Mouse (Mus musculus) liver, postnatal 0 days (tissue): ENCODE results near the gene Ercc1. TPM values are rescaled to one million over a fixed set of nuclear protein-coding genes. Genes with fewer than 3 reads are reported as not detected.

Experiments used
- ATAC-seq: fragments of 200-750 bp; cut with Nextera tagmentation; 2 replicates; pipeline ENCODE4 v1.8.0; 2017; ENCODE audit warnings: mild to moderate bottlenecking, moderate library complexity
- DNase-seq: peaks from one replicate; pipeline ENCODE4 v3.0.0-alpha.2; 2016
- H3K27ac ChIP-seq: fragments of 300-500 bp; sonication (generic); 2 replicates; pipeline ENCODE4 v1.5.1; 2014; ENCODE audit warnings: antibody characterized with exemption, moderate library complexity, mild to moderate bottlenecking, low read depth
- H3K27me3 ChIP-seq: fragments of 300-500 bp; sonication (generic); 2 replicates; pipeline ENCODE4 v1.6.1; 2014; ENCODE audit warnings: low read length, control low read depth, mixed read lengths; ENCODE audit not compliant: insufficient read depth
- H3K36me3 ChIP-seq: fragments of 300-500 bp; sonication (generic); replicated peaks from 2 replicates; pipeline ENCODE4 v1.6.1; 2014; ENCODE audit warnings: mild to moderate bottlenecking, control low read depth, low read length, moderate library complexity, mixed read lengths; ENCODE audit not compliant: insufficient read depth
- H3K4me1 ChIP-seq: fragments of 300-500 bp; sonication (generic); 2 replicates; pipeline ENCODE4 v1.6.1; 2014; ENCODE audit warnings: antibody characterized with exemption, mild to moderate bottlenecking, control low read depth; ENCODE audit not compliant: insufficient read depth
- H3K4me2 ChIP-seq: fragments of 300-500 bp; sonication (generic); 2 replicates; pipeline ENCODE4 v1.6.1; 2014; ENCODE audit warnings: low read depth, mild to moderate bottlenecking, low read length, moderate library complexity, mixed read lengths
- H3K4me3 ChIP-seq: fragments of 300-500 bp; sonication (generic); 2 replicates; pipeline ENCODE4 v1.5.1; 2014; ENCODE audit warnings: low read depth, low read length
- H3K9ac ChIP-seq: fragments of 300-500 bp; sonication (generic); replicated peaks from 2 replicates; pipeline ENCODE4 v1.6.1; 2014; ENCODE audit warnings: mild to moderate bottlenecking, moderate library complexity
- H3K9me3 ChIP-seq: fragments of 300-500 bp; sonication (generic); 2 replicates; pipeline ENCODE4 v1.6.1; 2016; ENCODE audit warnings: mild to moderate bottlenecking, control low read depth, low read length, mixed read lengths
- CTCF ChIP-seq: sonication (generic); IDR thresholded peaks from 2 replicates; pipeline ENCODE4 v1.5.1; 2016; ENCODE audit warnings: antibody characterized with exemption, low read depth
- EP300 ChIP-seq: IDR thresholded peaks from 2 replicates; pipeline ENCODE4 v1.6.1; 2016; ENCODE audit warnings: antibody characterized with exemption, low read depth, mild to moderate bottlenecking
- WGBS: fragments of 180-500 bp; shearing (Covaris S2); extraction: QIAGEN DNeasy Blood & Tissue Kit; methylation state at CpG from one replicate; pipeline ENCODE4 v1.1.7; 2014; ENCODE audit not compliant: insufficient replicate concordance; 5-methylcytosine and 5-hydroxymethylcytosine counted together
- polyA plus RNA-seq: library from polyadenylated mRNA; unstranded; fragments of >200 nt; fragmentation: Nextera tagmentation; extraction: Ambion mirVana; gene quantifications from 2 replicates; pipeline ENCODE4 v1.2.1, GENCODE M21; 2015

Ercc1 gene
- polyA plus RNA-seq, 1 experiment from 2014 or later, result 9.8 TPM

- 5% methylated on average over 48 of the region's 48 CpGs for WGBS
Measured at GRCm38 (mm10) chr7:19381377-19382165, 37.0 kb downstream of the Ercc1 start, which contains the start of gene Ercc2. Ercc2 (plus strand) TSS chr7:19382010.

GRCm38 (mm10) chr7:19382166-19382541, 37.6 kb downstream of the Ercc1 start:
- no peak for TF ChIP-seq EP300
- 0 out of 2 replicates have a peak, but pooled peaks have one; percentile 8 for TF ChIP-seq CTCF
- Histone ChIP-seq H3K27me3 (no peaks in the 10 kb centered on the region), H3K36me3 (peaks cover 19% of the 10 kb centered on the region), H3K9ac (peak overlapping the region; percentile 76), H3K27ac (no peak overlapping the region; the same call in 1 of the 2 replicates), H3K9me3 (no peaks in the 10 kb centered on the region), H3K4me3 (peak overlapping the region; percentile 83), H3K4me1 (peaks cover 10% of the 10 kb centered on the region), H3K4me2 (peak overlapping the region; percentile 86)
- no peak for DNase-seq
- under 1% methylated on average over 32 of the region's 37 CpGs for WGBS
- peak; percentile 75 for ATAC-seq

More at GRCm38 (mm10) chr7:19381377-19382165, 37.0 kb downstream of the Ercc1 start, which contains the start of gene Ercc2:
- peaks cover 13% of the 10 kb centered on the region for H3K36me3 ChIP-seq
- peaks cover 10% of the 10 kb centered on the region for H3K4me1 ChIP-seq
- ATAC-seq (peak; percentile 99), DNase-seq (peak; percentile 99)
- H3K27ac ChIP-seq, result no peak within 1 kb of the TSS; the same call in 1 of the 2 replicates
- H3K9ac ChIP-seq, result peak within 1 kb of the TSS; percentile 76
- TF ChIP-seq CTCF, result 0 out of 2 replicates have a peak, but pooled peaks have one; percentile 0
- no peak for TF ChIP-seq EP300
- no peaks in the 10 kb centered on the region for H3K27me3 ChIP-seq
- H3K9me3 ChIP-seq, result no peaks in the 10 kb centered on the region
- peak within 1 kb of the TSS; percentile 86 for H3K4me2 ChIP-seq
- H3K4me3 ChIP-seq, result peak within 1 kb of the TSS; percentile 83

GRCm38 (mm10) chr7:19383708-19384107, 39.1 kb downstream of the Ercc1 start:
- no peak overlapping the region for H3K9ac ChIP-seq
- 85% methylated on average over 9 of the region's 9 CpGs for WGBS
- H3K36me3 ChIP-seq, result peaks cover 27% of the 10 kb centered on the region
- no peak overlapping the region for H3K4me3 ChIP-seq
- ATAC-seq (no peak), DNase-seq (no peak)
- no peak overlapping the region for H3K27ac ChIP-seq
- no peaks in the 10 kb centered on the region for H3K9me3 ChIP-seq
- peaks cover 10% of the 10 kb centered on the region for H3K4me1 ChIP-seq
- TF ChIP-seq CTCF, result no peak
- TF ChIP-seq EP300, result no peak
- no peaks in the 10 kb centered on the region for H3K27me3 ChIP-seq
- H3K4me2 ChIP-seq, result no peak overlapping the region

- H3K9me3 ChIP-seq, result no peaks in the 10 kb centered on the region
- no peak overlapping the region for H3K4me2 ChIP-seq
- ATAC-seq (no peak), DNase-seq (no peak)
- peaks cover 66% of the 10 kb centered on the region for H3K36me3 ChIP-seq
- no peak for TF ChIP-seq CTCF
- TF ChIP-seq EP300, result no peak
- H3K4me3 ChIP-seq, result no peak overlapping the region
- 79% methylated on average over 9 of the region's 10 CpGs for WGBS
- H3K27ac ChIP-seq, result no peak overlapping the region
- H3K27me3 ChIP-seq, result no peaks in the 10 kb centered on the region
- H3K9ac ChIP-seq, result no peak overlapping the region
- H3K4me1 ChIP-seq, result no peaks in the 10 kb centered on the region
Measured at GRCm38 (mm10) chr7:19388699-19389413, 44.3 kb downstream of the Ercc1 start.

GRCm38 (mm10) chr7:19394484-19394883, 49.9 kb downstream of the Ercc1 start:
- H3K4me3 ChIP-seq, result no peak overlapping the region
- H3K27me3 ChIP-seq, result no peaks in the 10 kb centered on the region; the same call in 1 of the 2 replicates
- no peaks in the 10 kb centered on the region for H3K9me3 ChIP-seq
- no peak overlapping the region for H3K9ac ChIP-seq
- H3K36me3 ChIP-seq, result peaks cover 48% of the 10 kb centered on the region
- ATAC-seq, result no peak
- peaks cover 3% of the 10 kb centered on the region; the same call in 1 of the 2 replicates for H3K4me1 ChIP-seq
- TF ChIP-seq CTCF (no peak), EP300 (no peak)
- no peak overlapping the region for H3K4me2 ChIP-seq
- WGBS, result 93% methylated on average over 8 of the region's 8 CpGs
- H3K27ac ChIP-seq, result no peak overlapping the region
- DNase-seq, result no peak

GRCm38 (mm10) chr7:19399496-19400280, 55.1 kb downstream of the Ercc1 start:
- TF ChIP-seq CTCF (no peak), EP300 (no peak)
- peaks cover 13% of the 10 kb centered on the region; the same call in 1 of the 2 replicates for H3K4me1 ChIP-seq
- H3K9ac ChIP-seq, result 0 out of 2 replicates have a peak overlapping the region, but pooled peaks have one; percentile 34
- peak; percentile 71 for DNase-seq
- H3K4me2 ChIP-seq, result peak overlapping the region; percentile 62
- H3K27ac ChIP-seq, result no peak overlapping the region
- WGBS, result 7% methylated on average over 27 of the region's 27 CpGs
- H3K9me3 ChIP-seq, result peaks cover 6% of the 10 kb centered on the region; the same call in 1 of the 2 replicates
- peak; percentile 66 for ATAC-seq
- no peak overlapping the region for H3K4me3 ChIP-seq
- H3K27me3 ChIP-seq, result peaks cover 24% of the 10 kb centered on the region
- H3K36me3 ChIP-seq, result peaks cover 4% of the 10 kb centered on the region
